Mouse (Mus musculus) brain, embryonic 14.5 days (tissue): ENCODE data around the gene Fbxw11. TPM values are rescaled to one million over a fixed set of nuclear protein-coding genes. Genes with fewer than 3 reads are reported as not detected.

Source experiments
- DNase-seq: peaks from one replicate; pipeline ENCODE4 v3.0.0-alpha.2; 2011; ENCODE audit warnings: low read depth
- CTCF ChIP-seq: fragments of 200-500 bp; IDR thresholded peaks from 2 replicates; pipeline ENCODE4 v1.5.1; 2012; ENCODE audit warnings: inconsistent platforms, mild to moderate bottlenecking, moderate library complexity, borderline replicate concordance; ENCODE audit not compliant: insufficient read depth, insufficient read length; ENCODE audit errors: extremely low read depth
- POLR2A ChIP-seq: fragments of 200-500 bp; IDR thresholded peaks from 2 replicates; pipeline ENCODE4 v1.6.1; 2012; ENCODE audit warnings: mild to moderate bottlenecking, inconsistent platforms, borderline replicate concordance; ENCODE audit not compliant: poor library complexity, insufficient read depth, insufficient read length, severe bottlenecking; ENCODE audit errors: extremely low read depth
- polyA plus RNA-seq: library from polyadenylated mRNA; depleted of rRNA; stranded (reverse); fragments of >200 nt; gene quantifications from 2 replicates; pipeline ENCODE4 v1.2.3, GENCODE M21; 2012

The Fbxw11 gene
- polyA plus RNA-seq, 1 experiment: 105 TPM

GRCm38 (mm10) chr11:32725171-32725570 is 82.6 kb downstream of the Fbxw11 start:
- DNase-seq: no peak
- no peak for TF ChIP-seq CTCF
- TF ChIP-seq POLR2A: no peak

GRCm38 (mm10) chr11:32732467-32732866 is 89.9 kb downstream of the Fbxw11 start:
- no peak for DNase-seq
- no peak for TF ChIP-seq CTCF

GRCm38 (mm10) chr11:32733195-32733594 is 90.7 kb downstream of the Fbxw11 start:
- TF ChIP-seq POLR2A: no peak
- TF ChIP-seq CTCF: no peak
- no peak for DNase-seq

- TF ChIP-seq POLR2A (no peak), CTCF (no peak)
- no peak for DNase-seq
Measured at GRCm38 (mm10) chr11:32736371-32736770, 93.8 kb downstream of the Fbxw11 start.

GRCm38 (mm10) chr11:32737729-32738128 is 95.2 kb downstream of the Fbxw11 start:
- DNase-seq: no peak
- TF ChIP-seq POLR2A: no peak

- TF ChIP-seq CTCF: no peak
- no peak for TF ChIP-seq POLR2A
- DNase-seq: no peak
Measured at GRCm38 (mm10) chr11:32743891-32744290, 101.4 kb downstream of the Fbxw11 start.

- no peak for DNase-seq
- TF ChIP-seq POLR2A: no peak
- no peak for TF ChIP-seq CTCF
Measured at GRCm38 (mm10) chr11:32744463-32744862, 101.9 kb downstream of the Fbxw11 start.

- no peak for TF ChIP-seq CTCF
- TF ChIP-seq POLR2A: no peak
- DNase-seq: no peak
Measured at GRCm38 (mm10) chr11:32745466-32745865, 102.9 kb downstream of the Fbxw11 start.

- no peak for DNase-seq
Measured at GRCm38 (mm10) chr11:32746036-32746435, 103.5 kb downstream of the Fbxw11 start.

GRCm38 (mm10) chr11:32746475-32746874 is 104.0 kb downstream of the Fbxw11 start:
- DNase-seq: no peak
- TF ChIP-seq POLR2A (no peak), CTCF (no peak)

More at GRCm38 (mm10) chr11:32746036-32746435, 103.5 kb downstream of the Fbxw11 start:
- no peak for TF ChIP-seq CTCF

- no peak for DNase-seq
- TF ChIP-seq CTCF: no peak
- no peak for TF ChIP-seq POLR2A
Measured at GRCm38 (mm10) chr11:32748800-32749199, 106.3 kb downstream of the Fbxw11 start.

GRCm38 (mm10) chr11:32751863-32752594 is 109.5 kb downstream of the Fbxw11 start:
- TF ChIP-seq CTCF (no peak), POLR2A (no peak)
- peak; percentile 48 for DNase-seq

- DNase-seq: no peak
- TF ChIP-seq CTCF (no peak), POLR2A (no peak)
Measured at GRCm38 (mm10) chr11:32752595-32752885, 110.0 kb downstream of the Fbxw11 start.
